In the genomic region with DNA sequence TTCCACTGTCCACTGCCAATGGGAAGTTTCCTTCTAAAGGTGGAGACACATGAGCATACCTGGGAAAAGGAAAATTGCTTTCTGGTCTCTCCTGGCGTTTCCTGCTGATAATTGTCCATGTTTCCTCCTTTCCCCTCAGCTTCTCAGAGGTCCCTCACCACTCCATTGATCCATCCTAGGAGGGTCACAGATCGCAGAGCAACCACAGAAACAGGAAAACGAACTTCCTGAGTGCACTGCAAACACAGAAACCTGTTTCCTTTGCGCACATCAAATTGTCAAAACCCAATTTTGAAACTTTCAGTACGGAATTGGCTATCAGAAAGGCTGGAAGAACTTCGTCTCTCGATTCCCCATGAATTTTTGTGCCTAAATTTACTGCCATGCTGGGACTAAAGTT, we compare ENCODE assay signal across 31 mouse cellular contexts. TPM values are rescaled to one million over a fixed set of nuclear protein-coding genes. Genes with fewer than 3 reads are reported as not detected.
DNase-seq lines count a peak whose midpoint lies in the region; ATAC-seq and TF ChIP-seq lines count a peak whose summit lies in the region.
"Had no signal": no experiment of that assay in that cellular context is flagged by ENCODE, and none has a peak within 500 bp of the region (broad histone marks: within the 10 kb centered on the region; RNA-seq: fewer than 3 reads in every experiment).

No protein-coding gene starts in this region.

- no peaks in the 10 kb centered on the region for H3K36me3 ChIP-seq in lung, embryonic 14.5 days (ENCODE audit: insufficient read depth)
- H3K36me3 ChIP-seq in midbrain, embryonic 11.5 days (ENCODE audit: control insufficient read depth, insufficient read depth, low read length), result no peaks in the 10 kb centered on the region
- no peaks in the 10 kb centered on the region for H3K36me3 ChIP-seq in midbrain, embryonic 14.5 days (ENCODE audit: control insufficient read depth, insufficient read depth, low read length)
- no peaks in the 10 kb centered on the region for H3K36me3 ChIP-seq in liver, embryonic 13.5 days
- H3K36me3 ChIP-seq: heart, embryonic 10.5 days; heart, embryonic 15.5 days; hindbrain, embryonic 13.5 days; limb, embryonic 10.5 days; limb, embryonic 15.5 days had no signal

- no peaks in the 10 kb centered on the region for H3K4me1 ChIP-seq in lung, embryonic 14.5 days (ENCODE audit: insufficient read depth)
- no peaks in the 10 kb centered on the region for H3K4me1 ChIP-seq in midbrain, embryonic 11.5 days (ENCODE audit: control insufficient read depth, insufficient read depth, low read length)
- H3K4me1 ChIP-seq in midbrain, embryonic 14.5 days (ENCODE audit: control insufficient read depth, insufficient read depth, low read length), result no peaks in the 10 kb centered on the region
- peaks cover 17% of the 10 kb centered on the region for H3K4me1 ChIP-seq in liver, embryonic 13.5 days (replicated peaks)
- H3K4me1 ChIP-seq: forebrain, embryonic 13.5 days; heart, embryonic 10.5 days; heart, embryonic 15.5 days; hindbrain, embryonic 13.5 days; limb, embryonic 10.5 days; limb, embryonic 15.5 days had no signal

- H3K4me3 ChIP-seq in lung, embryonic 14.5 days (ENCODE audit: low read depth, low read length), result peak overlapping the region; percentile 23
- H3K4me3 ChIP-seq in midbrain, embryonic 11.5 days (ENCODE audit: low read depth, low read length), result no peak overlapping the region
- no peak overlapping the region for H3K4me3 ChIP-seq in midbrain, embryonic 14.5 days (replicated peaks; ENCODE audit: low read depth, low read length)
- H3K4me3 ChIP-seq in liver, embryonic 13.5 days (replicated peaks), result peak overlapping the region; percentile 12
- no peak overlapping the region for H3K4me3 ChIP-seq in layer of hippocampus, adult 2 months
- H3K4me3 ChIP-seq: forebrain, embryonic 13.5 days; heart, embryonic 10.5 days; heart, embryonic 15.5 days; hindbrain, embryonic 13.5 days; limb, embryonic 10.5 days; limb, embryonic 15.5 days had no signal

- peak overlapping the region; percentile 46; the same call in 1 of the 2 replicates for H3K27ac ChIP-seq in lung, embryonic 14.5 days (ENCODE audit: low read depth)
- H3K27ac ChIP-seq in midbrain, embryonic 11.5 days (ENCODE audit: low read depth, low read length), result no peak overlapping the region
- no peak overlapping the region for H3K27ac ChIP-seq in midbrain, embryonic 14.5 days (replicated peaks; ENCODE audit: low read depth, low read length)
- H3K27ac ChIP-seq in liver, embryonic 13.5 days, result no peak overlapping the region
- H3K27ac ChIP-seq in layer of hippocampus, adult 2 months, result no peak overlapping the region
- H3K27ac ChIP-seq: forebrain, embryonic 13.5 days; heart, embryonic 10.5 days; heart, embryonic 15.5 days; hindbrain, embryonic 13.5 days; kidney, postnatal 0 days; limb, embryonic 10.5 days; limb, embryonic 15.5 days; stomach, postnatal 0 days had no signal

- H3K4me2 ChIP-seq in lung, embryonic 14.5 days, result peak overlapping the region; percentile 15; the same call in 1 of the 2 replicates
- no peak overlapping the region for H3K4me2 ChIP-seq in midbrain, embryonic 11.5 days
- H3K4me2 ChIP-seq in midbrain, embryonic 14.5 days (ENCODE audit: low read length), result no peak overlapping the region
- peak overlapping the region; percentile 37 for H3K4me2 ChIP-seq in liver, embryonic 13.5 days
- H3K4me2 ChIP-seq: forebrain, embryonic 13.5 days; heart, embryonic 15.5 days; hindbrain, embryonic 13.5 days; limb, embryonic 15.5 days had no signal

- no peak for ATAC-seq in lung, embryonic 14.5 days (ENCODE audit: insufficient read depth)
- no peak for ATAC-seq in midbrain, embryonic 11.5 days (ENCODE audit: low FRiP score)
- ATAC-seq in midbrain, embryonic 14.5 days (ENCODE audit: low FRiP score, low TSS enrichment), result no peak
- no peak for ATAC-seq in liver, embryonic 13.5 days (ENCODE audit: low read depth)
- ATAC-seq: activated CD4-positive, CD25-positive, alpha-beta regulatory T cell, adult 4 months; forebrain, embryonic 13.5 days; intestine, postnatal 0 days; midbrain, embryonic 16.5 days had no signal

- no peak overlapping the region for H3K9ac ChIP-seq in lung, embryonic 14.5 days
- H3K9ac ChIP-seq in midbrain, embryonic 11.5 days (ENCODE audit: low read length), result no peak overlapping the region
- no peak overlapping the region for H3K9ac ChIP-seq in midbrain, embryonic 14.5 days (replicated peaks; ENCODE audit: low read length)
- peak overlapping the region; percentile 49 for H3K9ac ChIP-seq in liver, embryonic 13.5 days
- H3K9ac ChIP-seq: forebrain, embryonic 13.5 days; heart, embryonic 15.5 days; hindbrain, embryonic 13.5 days; limb, embryonic 15.5 days had no signal

- WGBS in lung, embryonic 14.5 days, result 68% methylated on average over 7 of the region's 7 CpGs
- 80% methylated on average over 7 of the region's 7 CpGs for WGBS in midbrain, embryonic 11.5 days
- WGBS in midbrain, embryonic 14.5 days, result 89% methylated on average over 7 of the region's 7 CpGs
- WGBS in liver, embryonic 13.5 days (ENCODE audit: insufficient replicate concordance), result 10% methylated on average over 7 of the region's 7 CpGs

- H3K27me3 ChIP-seq in lung, embryonic 14.5 days (ENCODE audit: insufficient read depth, low read length), result no peaks in the 10 kb centered on the region
- no peaks in the 10 kb centered on the region for H3K27me3 ChIP-seq in midbrain, embryonic 11.5 days (ENCODE audit: control insufficient read depth, insufficient read depth, low read length)
- H3K27me3 ChIP-seq in midbrain, embryonic 14.5 days (ENCODE audit: control insufficient read depth, insufficient read depth, low read length), result no peaks in the 10 kb centered on the region
- H3K27me3 ChIP-seq in liver, embryonic 13.5 days, result no peaks in the 10 kb centered on the region
- H3K27me3 ChIP-seq: CH12.LX; forebrain, embryonic 13.5 days; heart, embryonic 15.5 days; hindbrain, embryonic 13.5 days; limb, embryonic 15.5 days had no signal

- H3K9me3 ChIP-seq in lung, embryonic 14.5 days (ENCODE audit: low read depth, low read length), result no peaks in the 10 kb centered on the region
- no peaks in the 10 kb centered on the region for H3K9me3 ChIP-seq in midbrain, embryonic 11.5 days (ENCODE audit: control insufficient read depth, low read length)
- H3K9me3 ChIP-seq in midbrain, embryonic 14.5 days (ENCODE audit: control insufficient read depth, low read length), result no peaks in the 10 kb centered on the region
- H3K9me3 ChIP-seq in liver, embryonic 13.5 days (replicated peaks), result no peaks in the 10 kb centered on the region
- H3K9me3 ChIP-seq: forebrain, embryonic 13.5 days; heart, embryonic 10.5 days; heart, embryonic 15.5 days; hindbrain, embryonic 13.5 days; limb, embryonic 10.5 days; limb, embryonic 15.5 days had no signal

- peak; percentile 22 for DNase-seq in lung, embryonic 14.5 days
- no peak for DNase-seq in lung, postnatal 36 days
- peak; percentile 17 for DNase-seq in midbrain, embryonic 11.5 days (ENCODE audit: low spot score, missing footprints)
- DNase-seq in midbrain, embryonic 14.5 days, result no peak
- no peak for DNase-seq in liver, embryonic 13.5 days
- DNase-seq in ovary, postnatal 10 days (ENCODE audit: low spot score), result no peak
- DNase-seq in layer of hippocampus, adult 2 months (ENCODE audit: low spot score in 2 of 2), result no peak
- DNase-seq: adrenal gland, adult 2 months; adrenal gland, postnatal 36 days; B cell, adult 2 months; cerebellum, adult 18-20 months; cerebellum, postnatal 14 days; gastrocnemius, postnatal 10 days; heart, postnatal 36 days; kidney, postnatal 4 days; right cerebral cortex, postnatal 4 days; thymus, adult 18-20 months; thymus, postnatal 25 days had no signal

- no peak for TF ChIP-seq CTCF in lung, embryonic 14.5 days (IDR thresholded peaks at IDR 0.05; ENCODE audit: low read depth)
- no peak for TF ChIP-seq CTCF in layer of hippocampus, adult 2 months (conservative IDR thresholded peaks at IDR 0.05)

RNA-seq across cellular contexts. Expression of gene Mmrn1, which starts 19.4 kb away (rescaled TPM):
- 41.3 and 46.0 TPM in 2 replicates for polyA plus RNA-seq in lung, embryonic 14.5 days (2014; fragmentation: Nextera tagmentation; extraction: Ambion mirVana)
- 5.7 and 6.4 TPM in 2 replicates for polyA plus RNA-seq in midbrain, embryonic 11.5 days (2014; fragmentation: Nextera tagmentation; extraction: Ambion mirVana)
- polyA plus RNA-seq in midbrain, embryonic 14.5 days (2014; fragmentation: Nextera tagmentation; extraction: Ambion mirVana), result 0.72 and 3.5 TPM in 2 replicates
- 6.1 and 8.3 TPM in 2 replicates for polyA plus RNA-seq in liver, embryonic 13.5 days (2015; fragmentation: Nextera tagmentation; extraction: Ambion mirVana)
- not detected for total RNA-seq in layer of hippocampus, adult 2 months (2021)
- total RNA-seq: CH12.LX, ES-E14 had no signal
- polyA plus RNA-seq: activated CD4-positive, CD25-positive, alpha-beta regulatory T cell, adult 4 months; adrenal gland, adult 2 months had no signal

Comparison
In these comparisons a context has a peak if more than half of its experiments do, and no peak if none do; other contexts are left out.
1. DNase-seq: peak in lung, embryonic 14.5 days (single experiment) and midbrain, embryonic 11.5 days (single experiment); none in lung, postnatal 36 days (single experiment), midbrain, embryonic 14.5 days (single experiment), liver, embryonic 13.5 days (single experiment), ovary, postnatal 10 days (single experiment) and layer of hippocampus, adult 2 months (0 of 2).
2. H3K4me2 ChIP-seq: peak in lung, embryonic 14.5 days (single experiment) and liver, embryonic 13.5 days (single experiment); none in midbrain, embryonic 11.5 days (single experiment) and midbrain, embryonic 14.5 days (single experiment).
3. H3K4me3 ChIP-seq: peak in lung, embryonic 14.5 days (single experiment) and liver, embryonic 13.5 days (single experiment); none in midbrain, embryonic 11.5 days (single experiment), midbrain, embryonic 14.5 days (single experiment) and layer of hippocampus, adult 2 months (single experiment).